Mouse (Mus musculus): ENCODE measurements at regions not wholly inside any gene's neighbourhood (a gene's known extent, or its start where the extent isn't known, plus 50 kb on each side); places are given as distances from the start of the nearest gene placed in this dataset.

GRCm38 (mm10) chr10:43657501-43658225, 79.6 kb downstream of the Cd24a start:
- Histone ChIP-seq H3K4me1 (ENCODE audit: control insufficient read depth in 2 of 2, insufficient read depth in 2 of 2, low read length in 2 of 2, poor library complexity in 1 of 2) (no peaks in the 10 kb centered on the region), H3K27ac (ENCODE audit: insufficient read depth, low read depth, low read length, poor library complexity, severe bottlenecking) (no peak overlapping the region), H3K9ac (ENCODE audit: insufficient read depth, low read depth, low read length, poor library complexity, severe bottlenecking) (no peak overlapping the region), H3K36me3 (ENCODE audit: control insufficient read depth, insufficient read depth, low read length, poor library complexity, severe bottlenecking) (no peaks in the 10 kb centered on the region), H3K9me3 (ENCODE audit: control insufficient read depth, insufficient read depth, low read depth, low read length) (no peaks in the 10 kb centered on the region), H3K4me3 (ENCODE audit: insufficient read depth in 1 of 2, low read depth in 1 of 2, low read length in 2 of 2, poor library complexity in 1 of 2, severe bottlenecking in 1 of 2) (no peak overlapping the region)
- in situ Hi-C loops (cut with MboI; ENCODE audit: low sequenced_read_pairs in 2 of 2, unreplicated experiment in 2 of 2): no loop called here
- TF ChIP-seq MAFK (IDR thresholded peaks at IDR 0.05; ENCODE audit: insufficient read depth, low read depth, low read length): no peak
- no peak for TF ChIP-seq HCFC1 (IDR thresholded peaks at IDR 0.05; ENCODE audit: borderline replicate concordance, insufficient read depth, low read length)
- TF ChIP-seq ZC3H11A (IDR thresholded peaks at IDR 0.05; ENCODE audit: borderline replicate concordance, low read depth, low read length): no peak
- no peak for TF ChIP-seq CHD2 (IDR thresholded peaks at IDR 0.05; ENCODE audit: low read depth, low read length)
- no peak for TF ChIP-seq ZNF384 (IDR thresholded peaks at IDR 0.05; ENCODE audit: low read depth, low read length)
- DNase-seq (ENCODE audit: low read depth, low spot score): no peak

GRCm38 (mm10) chr10:43658226-43658593, 80.1 kb downstream of the Cd24a start:
- Histone ChIP-seq H3K4me1 (ENCODE audit: control insufficient read depth in 2 of 2, insufficient read depth in 2 of 2, low read length in 2 of 2, poor library complexity in 1 of 2) (no peaks in the 10 kb centered on the region), H3K36me3 (ENCODE audit: control insufficient read depth, insufficient read depth, low read length, poor library complexity, severe bottlenecking) (no peaks in the 10 kb centered on the region), H3K27ac (ENCODE audit: insufficient read depth, low read depth, low read length, poor library complexity, severe bottlenecking) (no peak overlapping the region), H3K9me3 (ENCODE audit: control insufficient read depth, insufficient read depth, low read depth, low read length) (no peaks in the 10 kb centered on the region), H3K9ac (ENCODE audit: insufficient read depth, low read depth, low read length, poor library complexity, severe bottlenecking) (no peak overlapping the region), H3K4me3 (ENCODE audit: insufficient read depth in 1 of 2, low read depth in 1 of 2, low read length in 2 of 2, poor library complexity in 1 of 2, severe bottlenecking in 1 of 2) (no peak overlapping the region)
- in situ Hi-C loops (cut with MboI; ENCODE audit: low sequenced_read_pairs in 2 of 2, unreplicated experiment in 2 of 2): no loop called here
- no peak for DNase-seq (ENCODE audit: low read depth, low spot score)
- no peak for TF ChIP-seq CHD2 (IDR thresholded peaks at IDR 0.05; ENCODE audit: low read depth, low read length)
- TF ChIP-seq HCFC1 (IDR thresholded peaks at IDR 0.05; ENCODE audit: borderline replicate concordance, insufficient read depth, low read length): no peak

- TF ChIP-seq MAFK (IDR thresholded peaks at IDR 0.05; ENCODE audit: insufficient read depth, low read depth, low read length): no peak
- no peak for TF ChIP-seq CHD2 (IDR thresholded peaks at IDR 0.05; ENCODE audit: low read depth, low read length)
- TF ChIP-seq ZC3H11A (IDR thresholded peaks at IDR 0.05; ENCODE audit: borderline replicate concordance, low read depth, low read length): no peak
- no peak for TF ChIP-seq ZNF384 (IDR thresholded peaks at IDR 0.05; ENCODE audit: low read depth, low read length)
- TF ChIP-seq HCFC1 (IDR thresholded peaks at IDR 0.05; ENCODE audit: borderline replicate concordance, insufficient read depth, low read length): no peak
- peaks cover 0 to 2% of the 10 kb centered on the region in 2 experiments; a peak in 1 of 4 replicates for H3K4me1 ChIP-seq (ENCODE audit: control insufficient read depth in 2 of 2, insufficient read depth in 2 of 2, low read length in 2 of 2, poor library complexity in 1 of 2)
- no peaks in the 10 kb centered on the region for H3K36me3 ChIP-seq (ENCODE audit: control insufficient read depth, insufficient read depth, low read length, poor library complexity, severe bottlenecking)
- H3K4me3 ChIP-seq (ENCODE audit: insufficient read depth in 1 of 2, low read depth in 1 of 2, low read length in 2 of 2, poor library complexity in 1 of 2, severe bottlenecking in 1 of 2): no peak overlapping the region
- H3K27ac ChIP-seq (ENCODE audit: insufficient read depth, low read depth, low read length, poor library complexity, severe bottlenecking): no peak overlapping the region
- no peak overlapping the region for H3K9ac ChIP-seq (ENCODE audit: insufficient read depth, low read depth, low read length, poor library complexity, severe bottlenecking)
- in situ Hi-C loops (cut with MboI; ENCODE audit: low sequenced_read_pairs in 2 of 2, unreplicated experiment in 2 of 2): no loop called here
- no peaks in the 10 kb centered on the region for H3K9me3 ChIP-seq (ENCODE audit: control insufficient read depth, insufficient read depth, low read depth, low read length)
- no peak for DNase-seq (ENCODE audit: low read depth, low spot score)
Observed at GRCm38 (mm10) chr10:43664844-43665243, 86.8 kb downstream of the Cd24a start.

GRCm38 (mm10) chr10:43666262-43667085, 88.4 kb downstream of the Cd24a start:
- in situ Hi-C loops (cut with MboI; ENCODE audit: low sequenced_read_pairs in 2 of 2, unreplicated experiment in 2 of 2): no loop called here
- H3K9ac ChIP-seq (ENCODE audit: insufficient read depth, low read depth, low read length, poor library complexity, severe bottlenecking): no peak overlapping the region
- DNase-seq (ENCODE audit: low read depth, low spot score): no peak
- no peak overlapping the region for H3K27ac ChIP-seq (ENCODE audit: insufficient read depth, low read depth, low read length, poor library complexity, severe bottlenecking)
- no peak for TF ChIP-seq ZC3H11A (IDR thresholded peaks at IDR 0.05; ENCODE audit: borderline replicate concordance, low read depth, low read length)
- H3K4me3 ChIP-seq (ENCODE audit: insufficient read depth in 1 of 2, low read depth in 1 of 2, low read length in 2 of 2, poor library complexity in 1 of 2, severe bottlenecking in 1 of 2): no peak overlapping the region
- no peaks in the 10 kb centered on the region for H3K9me3 ChIP-seq (ENCODE audit: control insufficient read depth, insufficient read depth, low read depth, low read length)
- no peaks in the 10 kb centered on the region for H3K36me3 ChIP-seq (ENCODE audit: control insufficient read depth, insufficient read depth, low read length, poor library complexity, severe bottlenecking)
- H3K4me1 ChIP-seq (ENCODE audit: control insufficient read depth in 2 of 2, insufficient read depth in 2 of 2, low read length in 2 of 2, poor library complexity in 1 of 2): peaks cover 0 to 2% of the 10 kb centered on the region in 2 experiments; a peak in 1 of 4 replicates

All from ES-E14 (cell line).